Mouse (Mus musculus) neural tube, embryonic 14.5 days (tissue): ENCODE data around the gene Ptch1. TPM values are rescaled to one million over a fixed set of nuclear protein-coding genes. Genes with fewer than 3 reads are reported as not detected.

Experiments used
- ATAC-seq: fragments of 200-750 bp; cut with Nextera tagmentation; 2 replicates; pipeline ENCODE4 v1.8.0; 2017; ENCODE audit warnings: low read depth, mild to moderate bottlenecking, moderate TSS enrichment, moderate library complexity
- H3K27ac ChIP-seq: fragments of 300-500 bp; sonication (generic); 2 replicates; pipeline ENCODE4 v1.5.1; 2014; ENCODE audit warnings: low read depth, mild to moderate bottlenecking, control low read depth, low read length, moderate library complexity, mixed read lengths
- H3K27me3 ChIP-seq: fragments of 300-500 bp; sonication (generic); 2 replicates; pipeline ENCODE4 v1.6.1; 2014; ENCODE audit warnings: low read length; ENCODE audit not compliant: control insufficient read depth, insufficient read depth
- H3K36me3 ChIP-seq: fragments of 300-500 bp; sonication (generic); 2 replicates; pipeline ENCODE4 v1.6.1; 2014; ENCODE audit warnings: low read length, mixed read lengths; ENCODE audit not compliant: control insufficient read depth, insufficient read depth
- H3K4me1 ChIP-seq: fragments of 300-500 bp; sonication (generic); 2 replicates; pipeline ENCODE4 v1.6.1; 2014; ENCODE audit warnings: low read length; ENCODE audit not compliant: control insufficient read depth, insufficient read depth
- H3K4me2 ChIP-seq: fragments of 300-500 bp; sonication (generic); 2 replicates; pipeline ENCODE4 v1.6.1; 2014; ENCODE audit warnings: mild to moderate bottlenecking, low read depth, low read length, control low read depth
- H3K4me3 ChIP-seq: fragments of 300-500 bp; sonication (generic); 2 replicates; pipeline ENCODE4 v1.5.1; 2014; ENCODE audit warnings: low read depth, low read length, control low read depth, mixed read lengths
- H3K9ac ChIP-seq: fragments of 300-500 bp; sonication (generic); replicated peaks from 2 replicates; pipeline ENCODE4 v1.6.1; 2014; ENCODE audit warnings: low read depth, mild to moderate bottlenecking, control low read depth, low read length, mixed read lengths
- H3K9me3 ChIP-seq: fragments of 300-500 bp; sonication (generic); 2 replicates; pipeline ENCODE4 v1.6.1; 2016; ENCODE audit warnings: low read length; ENCODE audit not compliant: control insufficient read depth
- WGBS: fragments of 180-500 bp; shearing (Covaris S2); extraction: QIAGEN DNeasy Blood & Tissue Kit; methylation state at CpG from one replicate; pipeline ENCODE4 v1.1.7; 2014; 5-methylcytosine and 5-hydroxymethylcytosine counted together
- polyA plus RNA-seq: library from polyadenylated mRNA; unstranded; fragments of >200 nt; fragmentation: Nextera tagmentation; extraction: Ambion mirVana; gene quantifications from 2 replicates; pipeline ENCODE4 v1.2.1, GENCODE M21; 2014

The Ptch1 gene
- polyA plus RNA-seq, 1 experiment from 2014 or later = 26.4 TPM

GRCm38 (mm10) chr13:63530371-63530764 lies 43.0 kb downstream of the Ptch1 start:
- no peak overlapping the region for H3K4me2 ChIP-seq
- 25% methylated on average over 3 of the region's 3 CpGs for whole genome bisulfite sequencing
- H3K4me1 ChIP-seq = peaks cover 26% of the 10 kb centered on the region
- no peak overlapping the region for H3K4me3 ChIP-seq
- no peak overlapping the region for H3K27ac ChIP-seq
- no peak overlapping the region for H3K9ac ChIP-seq
- H3K9me3 ChIP-seq = no peaks in the 10 kb centered on the region
- H3K27me3 ChIP-seq = no peaks in the 10 kb centered on the region
- no peak for ATAC-seq
- peaks cover 49% of the 10 kb centered on the region for H3K36me3 ChIP-seq

- Histone ChIP-seq H3K4me1 (peaks cover 32% of the 10 kb centered on the region), H3K9me3 (no peaks in the 10 kb centered on the region), H3K36me3 (peaks cover 53% of the 10 kb centered on the region), H3K27ac (no peak overlapping the region), H3K27me3 (no peaks in the 10 kb centered on the region), H3K4me2 (no peak overlapping the region), H3K4me3 (no peak overlapping the region), H3K9ac (no peak overlapping the region)
- ATAC-seq = no peak
- 50% methylated on average over 3 of the region's 3 CpGs for WGBS
Measured at GRCm38 (mm10) chr13:63529602-63530370, 43.6 kb downstream of the Ptch1 start.

GRCm38 (mm10) chr13:63528852-63529251 lies 44.5 kb downstream of the Ptch1 start:
- Histone ChIP-seq H3K4me3 (no peak overlapping the region), H3K4me1 (peaks cover 36% of the 10 kb centered on the region), H3K27ac (no peak overlapping the region), H3K4me2 (no peak overlapping the region), H3K27me3 (no peaks in the 10 kb centered on the region), H3K36me3 (peaks cover 56% of the 10 kb centered on the region), H3K9ac (no peak overlapping the region), H3K9me3 (no peaks in the 10 kb centered on the region)
- WGBS = 2% methylated on average over 2 of the region's 2 CpGs
- no peak for ATAC-seq

GRCm38 (mm10) chr13:63528164-63528675 lies 45.2 kb downstream of the Ptch1 start:
- Histone ChIP-seq H3K27me3 (no peaks in the 10 kb centered on the region), H3K36me3 (peaks cover 53% of the 10 kb centered on the region), H3K4me2 (no peak overlapping the region), H3K9ac (no peak overlapping the region; the same call in 1 of the 2 replicates), H3K4me1 (peaks cover 36% of the 10 kb centered on the region), H3K4me3 (no peak overlapping the region), H3K27ac (peak overlapping the region; percentile 25; the same call in 1 of the 2 replicates), H3K9me3 (no peaks in the 10 kb centered on the region)
- peak; percentile 59; the same call in 1 of the 2 replicates for ATAC-seq
- 7% methylated on average over 5 of the region's 5 CpGs for WGBS

GRCm38 (mm10) chr13:63525571-63526197 lies 47.7 kb downstream of the Ptch1 start:
- 21% methylated on average over 11 of the region's 11 CpGs for WGBS
- ATAC-seq = no peak
- H3K36me3 ChIP-seq = peaks cover 52% of the 10 kb centered on the region
- H3K9ac ChIP-seq = no peak overlapping the region
- H3K4me1 ChIP-seq = peaks cover 33% of the 10 kb centered on the region
- H3K4me3 ChIP-seq = no peak overlapping the region
- H3K27me3 ChIP-seq = no peaks in the 10 kb centered on the region
- H3K27ac ChIP-seq = peak overlapping the region; percentile 25
- H3K4me2 ChIP-seq = no peak overlapping the region
- no peaks in the 10 kb centered on the region for H3K9me3 ChIP-seq

GRCm38 (mm10) chr13:63524608-63525570 lies 48.5 kb downstream of the Ptch1 start:
- H3K4me2 ChIP-seq = no peak overlapping the region
- peak overlapping the region; percentile 25 for H3K27ac ChIP-seq
- peaks cover 33% of the 10 kb centered on the region for H3K4me1 ChIP-seq
- no peak overlapping the region for H3K9ac ChIP-seq
- ATAC-seq = peak; percentile 18; the same call in 1 of the 2 replicates
- H3K36me3 ChIP-seq = peaks cover 51% of the 10 kb centered on the region
- no peak overlapping the region for H3K4me3 ChIP-seq
- H3K27me3 ChIP-seq = no peaks in the 10 kb centered on the region
- no peaks in the 10 kb centered on the region for H3K9me3 ChIP-seq
- 29% methylated on average over 25 of the region's 25 CpGs for WGBS

GRCm38 (mm10) chr13:63524061-63524460 lies 49.3 kb downstream of the Ptch1 start:
- Histone ChIP-seq H3K27ac (0 out of 2 replicates have a peak overlapping the region, but pooled peaks have one; percentile 25), H3K36me3 (peaks cover 55% of the 10 kb centered on the region), H3K27me3 (no peaks in the 10 kb centered on the region), H3K9me3 (no peaks in the 10 kb centered on the region), H3K4me1 (peaks cover 33% of the 10 kb centered on the region), H3K9ac (no peak overlapping the region), H3K4me3 (no peak overlapping the region), H3K4me2 (no peak overlapping the region)
- no peak for ATAC-seq
- 23% methylated on average over 2 of the region's 2 CpGs for WGBS

- peaks cover 68% of the 10 kb centered on the region for H3K36me3 ChIP-seq
- H3K9ac ChIP-seq = no peak overlapping the region
- no peak for ATAC-seq
- no peaks in the 10 kb centered on the region for H3K27me3 ChIP-seq
- H3K27ac ChIP-seq = no peak overlapping the region
- WGBS = 50% methylated on average over 10 of the region's 10 CpGs
- no peak overlapping the region for H3K4me2 ChIP-seq
- H3K4me3 ChIP-seq = no peak overlapping the region
- H3K4me1 ChIP-seq = peaks cover 25% of the 10 kb centered on the region
- H3K9me3 ChIP-seq = no peaks in the 10 kb centered on the region
Measured at GRCm38 (mm10) chr13:63522832-63523231, 50.6 kb downstream of the Ptch1 start.
